Mouse (Mus musculus): Measurements from ENCODE around the gene Deaf1. TPM values are rescaled to one million over a fixed set of nuclear protein-coding genes. Genes with fewer than 3 reads are reported as not detected.

Gene Deaf1
- polyA plus RNA-seq, 2 experiments = 47.0 to 82.6 TPM

- DNase-seq (ENCODE audit: low spot score) (no peak), ATAC-seq (ENCODE audit: low FRiP score, low read depth) (peak; percentile 2; the same call in 1 of the 2 replicates)
- Histone ChIP-seq H3K9me3 (ENCODE audit: control insufficient read depth, low read length) (no peaks in the 10 kb centered on the region), H3K36me3 (ENCODE audit: control insufficient read depth, insufficient read depth, low read length) (peaks cover 27% of the 10 kb centered on the region), H3K27ac (replicated peaks; ENCODE audit: low read depth, low read length) (peak overlapping the region; percentile 100), H3K9ac (ENCODE audit: low read depth, low read length, severe bottlenecking) (peak overlapping the region; percentile 95), H3K4me1 (ENCODE audit: control insufficient read depth, insufficient read depth, low read length) (peaks cover 19% of the 10 kb centered on the region), H3K4me3 (replicated peaks; ENCODE audit: low read length) (peak overlapping the region; percentile 66), H3K27me3 (ENCODE audit: control insufficient read depth, insufficient read depth, low read length) (no peaks in the 10 kb centered on the region), H3K4me2 (replicated peaks; ENCODE audit: low read depth, low read length, severe bottlenecking) (peak overlapping the region; percentile 99)
- TF ChIP-seq POLR2A (IDR thresholded peaks at IDR 0.05; ENCODE audit: borderline replicate concordance, extremely low read depth, insufficient read depth, insufficient read length) = no peak
- 23% methylated on average over 6 of the region's 35 CpGs for WGBS
Observed at GRCm38 (mm10) chr7:141326546-141327446, 694 bp downstream of the Deaf1 start.

- Histone ChIP-seq H3K36me3 (ENCODE audit: control insufficient read depth, insufficient read depth, low read length) (peaks cover 45% of the 10 kb centered on the region), H3K27ac (replicated peaks; ENCODE audit: low read depth, low read length) (no peak overlapping the region), H3K4me3 (replicated peaks; ENCODE audit: low read length) (no peak overlapping the region), H3K4me1 (ENCODE audit: control insufficient read depth, insufficient read depth, low read length) (peaks cover 19% of the 10 kb centered on the region), H3K9ac (ENCODE audit: low read depth, low read length, severe bottlenecking) (peak overlapping the region; percentile 31; the same call in 1 of the 2 replicates), H3K4me2 (replicated peaks; ENCODE audit: low read depth, low read length, severe bottlenecking) (no peak overlapping the region), H3K9me3 (ENCODE audit: control insufficient read depth, low read length) (no peaks in the 10 kb centered on the region), H3K27me3 (ENCODE audit: control insufficient read depth, insufficient read depth, low read length) (no peaks in the 10 kb centered on the region)
- no peak for ATAC-seq (ENCODE audit: low FRiP score, low read depth)
- WGBS = 81% methylated on average over 1 of the region's 1 CpGs
- no peak for TF ChIP-seq POLR2A (IDR thresholded peaks at IDR 0.05; ENCODE audit: borderline replicate concordance, extremely low read depth, insufficient read depth, insufficient read length)
- no peak for DNase-seq (ENCODE audit: low spot score)
Observed at GRCm38 (mm10) chr7:141324686-141325085, 2.8 kb downstream of the Deaf1 start.

- DNase-seq (ENCODE audit: low spot score) (no peak), ATAC-seq (ENCODE audit: low FRiP score, low read depth) (no peak)
- H3K36me3 ChIP-seq (ENCODE audit: control insufficient read depth, insufficient read depth, low read length) = peaks cover 88% of the 10 kb centered on the region
- TF ChIP-seq POLR2A (IDR thresholded peaks at IDR 0.05; ENCODE audit: borderline replicate concordance, extremely low read depth, insufficient read depth, insufficient read length) = no peak
- 70% methylated on average over 2 of the region's 2 CpGs for WGBS
- H3K4me3 ChIP-seq (replicated peaks; ENCODE audit: low read length) = no peak overlapping the region
- no peaks in the 10 kb centered on the region for H3K4me1 ChIP-seq (ENCODE audit: control insufficient read depth, insufficient read depth, low read length)
- H3K27ac ChIP-seq (replicated peaks; ENCODE audit: low read depth, low read length) = no peak overlapping the region
- no peaks in the 10 kb centered on the region for H3K9me3 ChIP-seq (ENCODE audit: control insufficient read depth, low read length)
- H3K4me2 ChIP-seq (replicated peaks; ENCODE audit: low read depth, low read length, severe bottlenecking) = no peak overlapping the region
- H3K9ac ChIP-seq (ENCODE audit: low read depth, low read length, severe bottlenecking) = no peak overlapping the region
- H3K27me3 ChIP-seq (ENCODE audit: control insufficient read depth, insufficient read depth, low read length) = no peaks in the 10 kb centered on the region
Observed at GRCm38 (mm10) chr7:141319446-141319845, 8.0 kb downstream of the Deaf1 start.

GRCm38 (mm10) chr7:141317619-141318132 is 9.8 kb downstream of the Deaf1 start:
- H3K36me3 ChIP-seq (ENCODE audit: control insufficient read depth, insufficient read depth, low read length) = peaks cover 88% of the 10 kb centered on the region
- no peak overlapping the region for H3K9ac ChIP-seq (ENCODE audit: low read depth, low read length, severe bottlenecking)
- H3K4me1 ChIP-seq (ENCODE audit: control insufficient read depth, insufficient read depth, low read length) = no peaks in the 10 kb centered on the region
- no peaks in the 10 kb centered on the region for H3K27me3 ChIP-seq (ENCODE audit: control insufficient read depth, insufficient read depth, low read length)
- WGBS = 92% methylated on average over 1 of the region's 1 CpGs
- DNase-seq (ENCODE audit: low spot score) (no peak), ATAC-seq (ENCODE audit: low FRiP score, low read depth) (no peak)
- no peak overlapping the region for H3K4me3 ChIP-seq (replicated peaks; ENCODE audit: low read length)
- H3K9me3 ChIP-seq (ENCODE audit: control insufficient read depth, low read length) = no peaks in the 10 kb centered on the region
- H3K4me2 ChIP-seq (replicated peaks; ENCODE audit: low read depth, low read length, severe bottlenecking) = no peak overlapping the region
- TF ChIP-seq POLR2A (IDR thresholded peaks at IDR 0.05; ENCODE audit: borderline replicate concordance, extremely low read depth, insufficient read depth, insufficient read length) = no peak
- no peak overlapping the region for H3K27ac ChIP-seq (replicated peaks; ENCODE audit: low read depth, low read length)

- peaks cover 88% of the 10 kb centered on the region for H3K36me3 ChIP-seq (ENCODE audit: control insufficient read depth, insufficient read depth, low read length)
- no peak for TF ChIP-seq POLR2A (IDR thresholded peaks at IDR 0.05; ENCODE audit: borderline replicate concordance, extremely low read depth, insufficient read depth, insufficient read length)
- no peak overlapping the region for H3K4me2 ChIP-seq (replicated peaks; ENCODE audit: low read depth, low read length, severe bottlenecking)
- no peak for ATAC-seq (ENCODE audit: low FRiP score, low read depth)
- H3K4me3 ChIP-seq (replicated peaks; ENCODE audit: low read length) = no peak overlapping the region
- peak; percentile 25 for DNase-seq (ENCODE audit: low spot score)
- H3K9ac ChIP-seq (ENCODE audit: low read depth, low read length, severe bottlenecking) = no peak overlapping the region
- H3K9me3 ChIP-seq (ENCODE audit: control insufficient read depth, low read length) = no peaks in the 10 kb centered on the region
- H3K4me1 ChIP-seq (ENCODE audit: control insufficient read depth, insufficient read depth, low read length) = no peaks in the 10 kb centered on the region
- 78% methylated on average over 5 of the region's 5 CpGs for WGBS
- H3K27me3 ChIP-seq (ENCODE audit: control insufficient read depth, insufficient read depth, low read length) = no peaks in the 10 kb centered on the region
- H3K27ac ChIP-seq (replicated peaks; ENCODE audit: low read depth, low read length) = no peak overlapping the region
Observed at GRCm38 (mm10) chr7:141315974-141316373, 11.5 kb downstream of the Deaf1 start.
